Mouse (Mus musculus): ENCODE measurements around the gene Smap1. TPM values are rescaled to one million over a fixed set of nuclear protein-coding genes. Genes with fewer than 3 reads are reported as not detected.

The Smap1 gene
- polyA plus RNA-seq, 1 experiment from 2014 or later, result 49.7 TPM

- no peak for ATAC-seq (ENCODE audit: insufficient number of reproducible peaks, low FRiP score, low TSS enrichment, low read depth)
Measured at GRCm38 (mm10) chr1:23867350-23867862, 54.7 kb downstream of the Smap1 start.

DNA sequence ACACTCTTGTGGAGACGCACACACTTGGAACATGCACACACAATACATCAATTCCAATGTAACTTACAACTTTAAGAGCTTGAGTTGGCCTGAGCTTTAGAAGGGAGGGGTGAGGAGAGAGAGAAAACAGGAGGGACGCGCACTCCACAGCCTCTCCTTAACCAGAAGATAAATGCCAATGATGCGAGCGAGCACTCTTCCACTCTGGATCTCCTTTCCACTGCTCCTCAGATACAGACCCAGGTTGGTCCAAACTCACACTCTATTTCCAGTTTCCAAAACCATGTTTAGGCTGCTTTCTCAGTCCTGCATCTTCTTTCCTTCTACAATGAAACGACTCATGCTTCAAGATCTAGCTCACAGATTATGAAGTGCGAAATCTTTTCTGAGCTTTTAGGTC lies 56.6 kb downstream of the Smap1 start:
- Histone ChIP-seq H3K4me1 (no peaks in the 10 kb centered on the region), H3K27ac (replicated peaks) (no peak overlapping the region), H3K27me3 (no peaks in the 10 kb centered on the region), H3K4me3 (replicated peaks) (no peak overlapping the region), H3K9me3 (replicated peaks) (no peaks in the 10 kb centered on the region), H3K4me2 (replicated peaks) (no peak overlapping the region), H3K36me3 (0 out of 2 replicates have a peak, but pooled peaks cover 4% of the 10 kb centered on the region), H3K9ac (no peak overlapping the region)
- no peak for ATAC-seq (ENCODE audit: insufficient number of reproducible peaks, low FRiP score, low TSS enrichment, low read depth)
- 83% methylated on average over 7 of the region's 7 CpGs for WGBS

More at GRCm38 (mm10) chr1:23867350-23867862, 54.7 kb downstream of the Smap1 start:
- no peak overlapping the region for H3K9ac ChIP-seq
- H3K4me1 ChIP-seq, result no peaks in the 10 kb centered on the region
- H3K4me2 ChIP-seq (replicated peaks), result no peak overlapping the region
- H3K36me3 ChIP-seq, result 0 out of 2 replicates have a peak, but pooled peaks cover 4% of the 10 kb centered on the region
- H3K9me3 ChIP-seq (replicated peaks), result no peaks in the 10 kb centered on the region
- no peaks in the 10 kb centered on the region for H3K27me3 ChIP-seq
- no peak overlapping the region for H3K4me3 ChIP-seq (replicated peaks)
- WGBS, result 64% methylated on average over 2 of the region's 2 CpGs
- no peak overlapping the region for H3K27ac ChIP-seq (replicated peaks)

- ATAC-seq (ENCODE audit: insufficient number of reproducible peaks, low FRiP score, low TSS enrichment, low read depth), result no peak
- 74% methylated on average over 2 of the region's 2 CpGs for WGBS
- Histone ChIP-seq H3K4me2 (replicated peaks) (no peak overlapping the region), H3K9me3 (replicated peaks) (no peaks in the 10 kb centered on the region), H3K4me3 (replicated peaks) (no peak overlapping the region), H3K27ac (replicated peaks) (no peak overlapping the region), H3K27me3 (no peaks in the 10 kb centered on the region), H3K9ac (no peak overlapping the region), H3K4me1 (no peaks in the 10 kb centered on the region), H3K36me3 (peaks cover 21% of the 10 kb centered on the region)
Measured at GRCm38 (mm10) chr1:23860944-23861343, 61.2 kb downstream of the Smap1 start.

- H3K27me3 ChIP-seq, result no peaks in the 10 kb centered on the region
- no peaks in the 10 kb centered on the region for H3K4me1 ChIP-seq
- peaks cover 26% of the 10 kb centered on the region for H3K36me3 ChIP-seq
- ATAC-seq (ENCODE audit: insufficient number of reproducible peaks, low FRiP score, low TSS enrichment, low read depth), result no peak
- no peak overlapping the region for H3K4me3 ChIP-seq (replicated peaks)
- no peak overlapping the region for H3K4me2 ChIP-seq (replicated peaks)
- no peak overlapping the region for H3K27ac ChIP-seq (replicated peaks)
- no peak overlapping the region for H3K9ac ChIP-seq
- WGBS, result 77% methylated on average over 3 of the region's 3 CpGs
- H3K9me3 ChIP-seq (replicated peaks), result no peaks in the 10 kb centered on the region
Measured at GRCm38 (mm10) chr1:23855623-23856022, 66.5 kb downstream of the Smap1 start.

DNA sequence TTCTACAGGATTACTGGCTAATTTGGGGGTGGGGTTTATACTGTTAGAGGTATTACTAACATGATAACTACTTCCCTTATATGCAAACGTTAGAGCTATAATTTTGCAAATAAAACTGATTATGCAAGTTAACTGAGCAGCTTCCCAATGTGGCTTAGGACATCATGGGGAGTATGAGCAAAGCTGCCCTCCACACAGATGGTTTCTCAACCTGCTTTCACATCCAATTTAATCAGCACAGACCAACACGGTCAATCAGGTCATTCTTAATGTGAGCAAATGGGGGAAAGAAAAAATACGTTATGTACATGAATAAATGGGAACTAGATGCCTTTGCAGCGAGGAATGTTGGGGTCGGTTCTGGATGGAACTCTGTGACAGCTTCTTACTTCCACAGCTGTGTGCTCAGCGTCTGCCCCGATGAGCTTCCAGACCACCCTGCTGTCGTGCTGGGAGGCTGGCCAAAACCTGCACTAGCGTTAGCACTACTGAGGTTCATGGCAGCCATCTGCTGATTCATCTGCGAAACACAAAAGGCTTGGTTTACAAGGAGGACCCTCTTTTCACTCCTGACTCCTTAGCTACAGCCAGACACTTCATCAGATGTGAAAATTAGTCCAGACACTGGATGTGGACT lies 76.0 kb downstream of the Smap1 start:
- H3K4me2 ChIP-seq (replicated peaks), result no peak overlapping the region
- no peak overlapping the region for H3K27ac ChIP-seq (replicated peaks)
- no peaks in the 10 kb centered on the region for H3K9me3 ChIP-seq (replicated peaks)
- H3K4me1 ChIP-seq, result no peaks in the 10 kb centered on the region
- no peak overlapping the region for H3K9ac ChIP-seq
- H3K27me3 ChIP-seq, result no peaks in the 10 kb centered on the region
- 62% methylated on average over 10 of the region's 10 CpGs for WGBS
- ATAC-seq (ENCODE audit: insufficient number of reproducible peaks, low FRiP score, low TSS enrichment, low read depth), result no peak
- peaks cover 38% of the 10 kb centered on the region for H3K36me3 ChIP-seq
- no peak overlapping the region for H3K4me3 ChIP-seq (replicated peaks)

GRCm38 (mm10) chr1:23845007-23845406 lies 77.1 kb downstream of the Smap1 start:
- H3K27me3 ChIP-seq, result no peaks in the 10 kb centered on the region
- H3K27ac ChIP-seq (replicated peaks), result no peak overlapping the region
- H3K4me1 ChIP-seq, result no peaks in the 10 kb centered on the region
- peaks cover 40% of the 10 kb centered on the region for H3K36me3 ChIP-seq
- no peak for ATAC-seq (ENCODE audit: insufficient number of reproducible peaks, low FRiP score, low TSS enrichment, low read depth)
- H3K9ac ChIP-seq, result no peak overlapping the region
- no peak overlapping the region for H3K4me2 ChIP-seq (replicated peaks)
- 92% methylated on average over 10 of the region's 10 CpGs for whole genome bisulfite sequencing
- H3K9me3 ChIP-seq (replicated peaks), result no peaks in the 10 kb centered on the region
- no peak overlapping the region for H3K4me3 ChIP-seq (replicated peaks)

GRCm38 (mm10) chr1:23843790-23844189 lies 78.3 kb downstream of the Smap1 start:
- H3K4me2 ChIP-seq (replicated peaks), result no peak overlapping the region
- H3K27me3 ChIP-seq, result no peaks in the 10 kb centered on the region
- 77% methylated on average over 7 of the region's 7 CpGs for WGBS
- no peak for ATAC-seq (ENCODE audit: insufficient number of reproducible peaks, low FRiP score, low TSS enrichment, low read depth)
- no peaks in the 10 kb centered on the region for H3K4me1 ChIP-seq
- no peak overlapping the region for H3K4me3 ChIP-seq (replicated peaks)
- H3K9ac ChIP-seq, result no peak overlapping the region
- H3K27ac ChIP-seq (replicated peaks), result no peak overlapping the region
- no peaks in the 10 kb centered on the region for H3K9me3 ChIP-seq (replicated peaks)
- H3K36me3 ChIP-seq, result peaks cover 36% of the 10 kb centered on the region

DNA sequence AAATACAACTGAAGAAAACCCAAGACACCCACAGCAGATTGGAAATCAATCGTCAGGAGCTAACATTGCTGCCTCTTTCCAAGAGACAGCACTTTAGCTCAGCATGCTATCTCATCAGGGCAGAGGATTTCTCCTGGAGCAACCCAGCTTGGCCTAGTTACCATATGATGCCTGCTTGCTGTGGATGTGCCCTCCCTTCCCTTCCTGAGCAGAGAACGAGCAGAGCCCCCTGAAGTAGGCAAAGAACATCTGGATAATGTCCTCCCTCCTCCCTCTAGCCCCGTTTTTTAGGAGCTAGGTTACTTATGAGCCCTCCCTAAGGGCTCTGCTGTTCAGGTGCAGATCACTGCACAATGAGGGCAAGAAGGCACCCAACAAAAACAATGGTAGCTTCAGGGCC lies 79.5 kb downstream of the Smap1 start:
- WGBS, result 65% methylated on average over 3 of the region's 3 CpGs
- Histone ChIP-seq H3K4me2 (replicated peaks) (no peak overlapping the region), H3K27me3 (no peaks in the 10 kb centered on the region), H3K9me3 (replicated peaks) (no peaks in the 10 kb centered on the region), H3K4me1 (no peaks in the 10 kb centered on the region), H3K36me3 (peaks cover 32% of the 10 kb centered on the region), H3K27ac (replicated peaks) (no peak overlapping the region), H3K9ac (no peak overlapping the region), H3K4me3 (replicated peaks) (no peak overlapping the region)
- ATAC-seq (ENCODE audit: insufficient number of reproducible peaks, low FRiP score, low TSS enrichment, low read depth), result no peak

DNA sequence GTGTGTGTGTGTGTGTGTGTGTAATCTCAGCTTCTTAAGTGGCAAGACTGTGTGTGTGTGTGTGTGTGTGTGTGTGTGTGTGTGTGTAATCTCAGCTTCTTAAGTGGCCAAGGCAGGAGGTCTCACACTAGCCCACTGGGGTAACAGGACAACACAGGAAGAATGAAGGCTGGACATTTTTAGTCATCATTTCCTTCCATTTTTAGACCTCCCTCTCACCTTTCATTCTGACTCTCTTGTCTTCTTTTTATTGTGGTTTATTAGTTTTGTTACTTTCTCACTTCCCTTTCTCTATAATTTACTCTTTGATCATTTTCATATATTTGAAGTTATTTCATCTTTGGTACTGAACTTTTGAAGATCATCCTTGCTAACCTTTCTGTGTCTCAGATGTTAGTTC lies 81.2 kb downstream of the Smap1 start:
- Histone ChIP-seq H3K9me3 (replicated peaks) (no peaks in the 10 kb centered on the region), H3K4me1 (no peaks in the 10 kb centered on the region), H3K27me3 (no peaks in the 10 kb centered on the region), H3K9ac (no peak overlapping the region), H3K27ac (replicated peaks) (no peak overlapping the region), H3K4me2 (replicated peaks) (no peak overlapping the region), H3K4me3 (replicated peaks) (no peak overlapping the region), H3K36me3 (peaks cover 20% of the 10 kb centered on the region)
- ATAC-seq (ENCODE audit: insufficient number of reproducible peaks, low FRiP score, low TSS enrichment, low read depth), result no peak

GRCm38 (mm10) chr1:23836630-23837029 lies 85.5 kb downstream of the Smap1 start:
- no peak for ATAC-seq (ENCODE audit: insufficient number of reproducible peaks, low FRiP score, low TSS enrichment, low read depth)
- Histone ChIP-seq H3K27me3 (no peaks in the 10 kb centered on the region), H3K9ac (no peak overlapping the region), H3K9me3 (replicated peaks) (no peaks in the 10 kb centered on the region), H3K4me3 (replicated peaks) (no peak overlapping the region), H3K4me2 (replicated peaks) (no peak overlapping the region), H3K4me1 (no peaks in the 10 kb centered on the region), H3K36me3 (peaks cover 2% of the 10 kb centered on the region; the same call in 1 of the 2 replicates), H3K27ac (replicated peaks) (no peak overlapping the region)
- 90% methylated on average over 4 of the region's 4 CpGs for WGBS

- no peak for ATAC-seq (ENCODE audit: insufficient number of reproducible peaks, low FRiP score, low TSS enrichment, low read depth)
- H3K9me3 ChIP-seq (replicated peaks), result no peaks in the 10 kb centered on the region
- no peak overlapping the region for H3K9ac ChIP-seq
- no peaks in the 10 kb centered on the region for H3K4me1 ChIP-seq
- H3K4me3 ChIP-seq (replicated peaks), result no peak overlapping the region
- no peaks in the 10 kb centered on the region for H3K27me3 ChIP-seq
- 69% methylated on average over 9 of the region's 9 CpGs for WGBS
- H3K36me3 ChIP-seq, result no peaks in the 10 kb centered on the region
- H3K4me2 ChIP-seq (replicated peaks), result no peak overlapping the region
- H3K27ac ChIP-seq (replicated peaks), result no peak overlapping the region
Measured at GRCm38 (mm10) chr1:23834819-23835218, 87.3 kb downstream of the Smap1 start.

GRCm38 (mm10) chr1:23834246-23834645 lies 87.9 kb downstream of the Smap1 start:
- Histone ChIP-seq H3K36me3 (no peaks in the 10 kb centered on the region), H3K9me3 (replicated peaks) (no peaks in the 10 kb centered on the region), H3K27me3 (no peaks in the 10 kb centered on the region), H3K9ac (no peak overlapping the region), H3K4me2 (replicated peaks) (no peak overlapping the region), H3K4me1 (no peaks in the 10 kb centered on the region), H3K4me3 (replicated peaks) (no peak overlapping the region), H3K27ac (replicated peaks) (no peak overlapping the region)
- no peak for ATAC-seq (ENCODE audit: insufficient number of reproducible peaks, low FRiP score, low TSS enrichment, low read depth)
- WGBS, result 83% methylated on average over 7 of the region's 7 CpGs

All from embryonic facial prominence, embryonic 15.5 days (tissue).